Mouse (Mus musculus): ENCODE measurements around the gene Taar8a.
"Not testable (repeated sequence)": the region's sequence is repeated elsewhere in the genome, so short reads cannot be mapped to it uniquely, and the experiment has no call there.

Gene Taar8a

GRCm38 (mm10) chr10:24076200-24076599, at the start of gene Taar8a:
Taar8a (plus strand) TSS chr10:24076500.
- in situ Hi-C loops (cut with MboI, MseI), result loop anchor here (25.0 kb wide), 1 partner anchor 264 kb away; no protein-coding TSS in a partner anchor

- in situ Hi-C loops (cut with MboI, MseI), result no loop called here
Observed at GRCm38 (mm10) chr10:24026922-24027321, 49.4 kb upstream of the Taar8a start, which contains the start of gene Taar7d. Taar7d (plus strand) TSS chr10:24027222.

- in situ Hi-C loops (cut with MboI, MseI), result no loop called here
Observed at GRCm38 (mm10) chr10:24031347-24031746, 45.0 kb upstream of the Taar8a start.

DNA sequence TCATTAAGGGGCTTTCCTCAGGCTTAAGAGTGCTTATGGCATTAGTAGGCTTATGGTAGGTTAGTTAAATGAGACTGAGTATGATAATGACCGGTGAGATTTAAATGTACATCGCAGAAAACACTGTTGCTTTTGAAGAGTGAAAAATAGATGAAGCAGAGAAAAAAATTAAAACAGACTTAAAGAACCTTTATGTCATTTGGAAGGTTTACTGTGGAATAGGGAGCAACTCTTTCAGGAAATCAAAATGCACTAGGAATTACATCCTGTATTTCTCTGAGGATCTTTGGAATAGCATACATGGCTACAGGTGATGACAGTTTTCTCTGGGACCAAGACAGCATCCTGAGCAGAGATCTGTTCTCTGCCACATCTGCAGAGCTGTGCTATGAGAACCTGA, 39.0 kb upstream of the Taar8a start, which contains the start of gene Taar7e:
Gene Taar7e, plus strand, starts transcription at position 301 of the 400 bp plus-strand sequence.
- in situ Hi-C loops (cut with MboI, MseI), result no loop called here

DNA sequence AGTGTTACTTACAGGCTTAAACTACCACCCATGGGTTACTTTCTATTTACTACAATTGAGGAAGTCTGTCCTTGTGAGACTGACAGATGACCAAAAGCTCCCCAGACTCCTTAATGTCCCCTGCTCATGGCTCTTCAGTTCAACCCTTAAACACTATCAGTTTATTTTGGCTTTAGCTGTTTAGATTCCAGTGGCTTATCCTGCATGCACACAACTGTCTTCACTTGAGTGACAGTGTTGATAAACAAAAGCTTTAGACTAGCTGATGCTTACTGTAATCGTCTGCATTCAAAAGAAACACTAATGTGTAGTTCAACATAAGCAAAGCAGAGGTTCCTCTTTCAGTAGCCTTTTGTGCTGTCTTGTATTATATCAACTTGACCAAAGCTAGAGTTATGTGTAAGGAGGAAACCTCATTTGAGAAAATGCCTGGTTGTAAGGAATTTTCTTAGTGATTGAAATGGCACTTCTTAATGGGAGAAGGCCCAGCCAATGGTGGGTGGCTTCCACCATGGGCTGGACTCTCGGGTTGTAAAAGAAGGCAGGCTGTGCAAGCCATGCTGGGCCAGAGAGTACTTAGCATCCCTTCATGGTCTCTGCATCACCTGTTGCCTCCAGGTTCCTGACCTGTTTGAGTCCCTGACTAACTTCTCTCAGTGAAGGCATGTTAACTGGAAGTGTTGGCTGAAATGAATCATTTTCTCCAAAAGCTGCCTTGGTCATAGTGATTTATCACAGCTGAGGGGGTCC, 36.0 kb upstream of the Taar8a start:
- in situ Hi-C loops (cut with MboI, MseI), result no loop called here

DNA sequence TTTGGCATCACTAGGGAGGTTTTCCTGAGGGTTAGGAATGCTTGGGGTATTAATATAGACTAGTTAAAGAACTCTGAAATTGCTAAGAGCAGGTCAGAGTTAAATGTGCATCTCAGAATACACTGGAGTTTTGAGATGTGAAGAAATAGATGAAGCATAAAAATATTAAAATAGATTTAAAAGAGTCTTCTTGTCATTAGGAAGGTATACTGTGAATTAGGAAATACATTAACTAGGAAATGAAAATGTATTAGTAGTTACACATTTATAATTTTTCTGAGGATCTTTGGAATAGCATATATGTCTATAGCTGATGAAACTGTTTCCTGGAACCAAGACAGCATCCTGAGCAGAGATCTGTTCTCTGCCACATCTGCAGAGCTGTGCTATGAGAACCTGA, 27.1 kb upstream of the Taar8a start, which contains the start of gene Taar7f:
Gene Taar7f, plus strand, starts transcription at position 301 of the 400 bp plus-strand sequence.
- in situ Hi-C loops (cut with MboI, MseI), result no loop called here

- in situ Hi-C loops (cut with MboI, MseI), result no loop called here
Observed at GRCm38 (mm10) chr10:24052039-24052438, 24.3 kb upstream of the Taar8a start.

- in situ Hi-C loops (cut with MboI, MseI), result no loop called here
Observed at GRCm38 (mm10) chr10:24058986-24059385, 17.3 kb upstream of the Taar8a start.

DNA sequence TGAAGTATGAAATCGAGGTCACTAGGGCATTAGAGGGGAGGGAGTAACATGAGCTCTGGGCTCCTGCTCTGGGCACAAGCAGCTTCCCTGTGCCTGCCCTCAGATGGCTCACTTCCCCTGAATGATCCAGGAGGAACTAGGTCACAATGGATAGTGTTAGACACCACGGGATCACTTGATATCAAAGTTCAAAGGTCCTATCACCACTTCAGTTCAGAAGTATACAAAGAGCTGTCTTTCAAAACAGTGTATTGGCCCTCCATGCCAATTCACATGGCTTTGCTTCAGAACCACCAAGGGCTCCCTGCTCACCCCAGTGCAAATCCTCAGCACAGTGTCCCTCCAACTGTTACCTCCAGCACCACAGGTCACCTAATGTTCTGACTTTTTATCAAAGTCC, 1.5 kb upstream of the Taar8a start:
- in situ Hi-C loops (cut with MboI, MseI), result loop anchor here (25.0 kb wide), 1 partner anchor 262 kb away; no protein-coding TSS in a partner anchor

DNA sequence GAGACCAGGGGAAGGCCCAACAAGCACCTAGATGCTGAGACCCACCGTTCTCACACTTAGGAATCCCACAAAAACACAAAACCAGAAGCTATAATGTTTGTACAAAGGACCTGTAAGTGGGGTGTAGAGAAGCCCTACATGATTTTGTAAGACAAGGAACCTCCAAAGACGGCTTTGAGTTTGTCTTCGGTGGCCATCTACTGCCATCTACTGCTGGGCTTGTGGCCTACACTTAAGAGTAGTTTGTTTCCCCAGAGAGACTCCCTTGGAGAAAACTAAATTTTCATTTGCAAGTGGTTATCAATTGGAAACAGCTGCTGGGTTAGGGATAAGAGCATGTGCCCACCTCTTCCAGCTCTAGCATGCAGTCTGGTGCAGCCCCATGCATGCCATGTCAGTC, 3.9 kb downstream of the Taar8a start:
- in situ Hi-C loops (cut with MboI, MseI), result loop anchor here (25.0 kb wide), 1 partner anchor 268 kb away; no protein-coding TSS in a partner anchor

GRCm38 (mm10) chr10:24085936-24086335, 9.6 kb downstream of the Taar8a start:
- in situ Hi-C loops (cut with MboI, MseI), result loop anchor here (25.0 kb wide), 1 partner anchor 274 kb away; no protein-coding TSS in a partner anchor

DNA sequence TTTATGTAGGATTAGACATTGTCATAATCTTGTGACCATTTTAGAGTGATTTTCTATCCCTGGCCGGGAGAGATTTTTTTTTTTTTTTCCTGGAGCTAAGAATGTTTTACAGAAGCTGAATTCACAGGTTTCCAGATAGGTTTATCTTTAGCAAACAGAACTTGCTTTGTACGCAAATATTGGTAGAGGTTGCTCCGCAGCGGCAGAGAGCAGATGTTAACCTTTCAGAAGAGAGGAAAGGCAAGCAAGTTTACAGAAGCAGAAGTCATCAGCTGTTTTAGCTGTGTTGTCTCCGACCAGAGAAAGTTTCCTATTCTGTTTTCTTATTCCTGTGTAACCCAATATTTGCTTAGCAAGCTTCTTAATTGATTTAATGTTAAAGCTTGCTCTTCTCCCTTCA, 10.3 kb downstream of the Taar8a start:
- in situ Hi-C loops (cut with MboI, MseI), result loop anchor here (25.0 kb wide), 1 partner anchor 274 kb away; no protein-coding TSS in a partner anchor

- in situ Hi-C loops (cut with MboI, MseI), result loop anchor here (25.0 kb wide), 1 partner anchor 275 kb away; no protein-coding TSS in a partner anchor
Observed at GRCm38 (mm10) chr10:24087168-24087567, 10.9 kb downstream of the Taar8a start.

DNA sequence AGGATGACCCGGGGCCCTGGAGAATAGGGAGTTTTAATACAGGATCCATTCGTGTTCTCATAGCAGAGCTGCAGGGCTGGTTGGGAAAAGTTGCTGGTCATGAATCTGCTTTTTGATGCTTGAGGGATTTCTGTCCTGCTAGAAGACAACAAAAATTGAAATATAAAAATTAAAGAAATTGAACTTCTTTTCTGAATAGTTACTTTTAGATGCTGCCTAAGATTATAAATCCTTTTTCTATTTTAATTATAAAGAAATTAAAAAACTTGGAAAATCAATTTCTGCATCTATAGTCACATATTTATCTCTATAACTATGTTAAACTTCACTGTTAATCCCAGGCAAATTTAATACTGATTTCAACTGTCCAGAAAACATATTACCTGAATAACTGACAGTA, 15.9 kb downstream of the Taar8a start, which contains the start of gene Taar8b:
Gene Taar8b, minus strand, starts transcription at position 101 of the 400 bp plus-strand sequence.
- in situ Hi-C loops (cut with MboI, MseI), result loop anchor here (25.0 kb wide), 1 partner anchor 280 kb away; no protein-coding TSS in a partner anchor

DNA sequence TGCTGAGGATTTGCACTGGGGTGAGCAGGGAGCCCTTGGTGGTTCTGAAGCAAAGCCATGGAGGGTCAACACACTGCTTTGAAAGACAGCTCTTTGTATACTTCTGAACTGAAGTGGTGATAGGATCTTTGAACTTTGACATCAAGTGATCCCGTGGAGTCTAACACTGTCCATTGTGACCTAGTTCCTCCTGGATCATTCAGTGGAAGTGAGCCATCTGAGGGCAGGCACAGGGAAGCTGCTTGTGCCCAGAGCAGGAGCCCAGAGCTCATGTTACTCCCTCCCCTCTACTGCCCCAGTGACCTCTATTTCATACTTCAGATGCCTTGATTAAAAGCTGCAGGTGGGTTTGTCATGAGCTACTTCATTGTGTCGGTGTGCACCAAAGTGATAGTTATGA, 20.7 kb downstream of the Taar8a start:
- in situ Hi-C loops (cut with MboI, MseI), result loop anchor here (25.0 kb wide), 1 partner anchor 285 kb away; no protein-coding TSS in a partner anchor

- in situ Hi-C loops (cut with MboI, MseI), result not testable (repeated sequence)
Observed at GRCm38 (mm10) chr10:24101812-24102211, 25.5 kb downstream of the Taar8a start, which contains the start of gene Taar8c. Taar8c (minus strand) TSS chr10:24101912.

DNA sequence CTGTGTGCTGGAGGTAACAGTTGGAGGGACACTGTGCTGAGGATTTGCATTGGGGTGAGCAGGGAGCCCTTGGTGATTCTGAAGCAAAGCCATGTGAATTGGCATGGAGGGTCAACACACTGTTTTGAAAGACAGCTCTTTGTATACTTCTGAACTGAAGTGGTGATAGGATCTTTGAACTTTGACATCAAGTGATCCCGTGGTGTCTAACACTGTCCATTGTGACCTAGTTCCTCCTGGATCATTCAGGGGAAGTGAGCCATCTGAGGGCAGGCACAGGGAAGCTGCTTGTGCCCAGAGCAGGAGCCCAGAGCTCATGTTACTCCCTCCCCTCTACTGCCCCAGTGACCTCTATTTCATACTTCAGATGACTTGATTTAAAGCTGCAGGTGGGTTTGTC, 27.0 kb downstream of the Taar8a start:
- in situ Hi-C loops (cut with MboI, MseI), result not testable (repeated sequence)

- in situ Hi-C loops (cut with MboI, MseI), result no loop called here
Observed at GRCm38 (mm10) chr10:24107747-24108146, 31.4 kb downstream of the Taar8a start.

DNA sequence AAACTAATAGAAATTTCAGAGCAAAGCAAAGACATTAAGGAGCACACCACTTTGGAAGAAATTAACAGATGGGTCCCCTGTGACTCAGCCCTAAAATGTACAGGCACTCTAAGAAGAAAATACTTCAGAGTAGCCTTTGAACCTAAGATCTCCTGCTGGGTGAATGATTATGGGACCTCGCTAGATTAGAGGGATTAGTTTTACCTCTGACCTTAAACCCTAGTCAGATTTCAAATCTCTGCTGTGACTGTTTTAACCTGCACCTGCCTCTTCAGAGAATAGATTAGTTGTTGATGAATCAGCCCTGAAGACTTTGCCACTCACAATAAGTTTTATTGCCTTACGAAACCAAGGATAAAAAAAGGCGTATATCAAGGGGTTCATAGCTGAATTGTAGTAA, 31.9 kb downstream of the Taar8a start:
- in situ Hi-C loops (cut with MboI, MseI), result no loop called here

- in situ Hi-C loops (cut with MboI, MseI), result not testable (repeated sequence)
Observed at GRCm38 (mm10) chr10:24109434-24109833, 33.1 kb downstream of the Taar8a start, which contains the start of gene Taar9. Taar9 (minus strand) TSS chr10:24109534.

DNA sequence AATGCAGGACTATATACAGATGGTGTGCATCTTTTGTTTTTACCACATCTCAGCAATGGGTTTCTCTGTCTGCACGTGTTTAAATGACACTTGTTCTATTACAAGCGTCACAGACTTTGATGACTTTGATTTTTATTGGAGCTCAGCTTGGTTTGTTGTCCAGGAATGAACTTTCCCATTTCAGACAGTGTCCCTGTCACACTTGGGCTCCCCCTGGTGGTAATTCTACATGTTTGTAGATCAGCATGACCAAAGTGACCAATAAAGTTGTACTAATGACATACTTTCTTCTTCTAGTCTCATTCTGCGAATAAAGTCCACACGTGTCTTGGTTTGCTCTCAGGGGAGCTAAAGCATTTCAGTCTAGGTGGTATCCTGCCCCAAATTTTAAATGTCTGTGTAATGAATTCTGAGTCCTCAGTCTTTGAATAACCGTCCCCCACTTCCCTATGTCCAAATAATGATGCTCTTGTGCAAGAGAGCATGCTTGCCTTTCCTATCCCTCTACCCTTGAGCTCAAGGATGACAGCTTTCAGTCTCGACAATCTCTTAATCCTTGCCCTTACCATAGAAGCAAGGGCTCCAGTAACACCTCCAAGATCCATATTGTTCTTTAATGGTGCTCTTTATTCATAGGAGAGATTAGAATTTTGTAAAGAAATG, 34.9 kb downstream of the Taar8a start:
- in situ Hi-C loops (cut with MboI, MseI), result no loop called here
